Mouse (Mus musculus) heart, postnatal 36 days (tissue): Measurements from ENCODE around the gene Nupr1. TPM values are rescaled to one million over a fixed set of nuclear protein-coding genes. Genes with fewer than 3 reads are reported as not detected.

Experiments used
- DNase-seq, 2 experiments: peaks; one replicate each; pipeline ENCODE4 v3.0.0; 2021 to 2022
- intact Hi-C: fragments of 180-260 bp; cut with DNase I; formaldehyde crosslinking; loops from one replicate; pipeline ENCODE4 v1.15.1; 2025
- total RNA-seq, 2 experiments: library from RNA; stranded (reverse); gene quantifications; 2 replicates each; pipeline ENCODE4 v1.2.3; 2021

The Nupr1 gene
- total RNA-seq: 1 to 10 TPM; 7.2 to 9.9 TPM

DNA sequence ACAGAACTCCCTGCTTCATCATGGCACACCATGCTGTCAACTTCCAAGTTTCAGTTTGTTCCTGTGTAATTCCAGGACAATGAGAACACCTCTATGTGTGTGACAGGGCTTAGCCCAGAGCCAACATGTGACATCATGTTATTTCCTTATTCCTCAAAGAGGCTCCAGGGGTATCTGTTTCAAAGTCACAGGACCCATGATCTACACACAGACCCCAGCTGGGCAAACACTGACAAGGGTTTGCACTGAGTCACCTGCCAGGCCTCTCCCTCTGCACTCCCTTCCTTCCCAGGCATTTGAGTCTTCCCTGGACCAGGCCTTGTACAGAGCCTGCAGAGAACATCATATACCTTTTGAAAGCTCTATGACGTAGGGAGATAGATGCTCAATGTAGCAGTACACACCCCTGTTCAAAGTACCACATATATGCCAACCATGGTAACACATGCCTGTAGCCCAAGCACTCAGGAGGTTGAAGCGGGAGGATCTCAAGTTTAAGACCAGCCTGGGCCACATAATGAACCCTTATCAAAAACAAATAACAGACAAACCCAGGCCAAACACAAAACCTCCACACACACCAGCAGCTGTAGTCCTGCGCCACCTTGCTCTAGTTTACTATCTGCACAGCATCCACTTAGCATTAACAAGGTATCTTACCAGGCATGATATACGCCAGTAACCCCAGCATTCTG lies at the start of gene Nupr1:
Gene Nupr1 (minus strand): TSS at position 38 of the 695 bp plus-strand sequence.
- no peak for DNase-seq
- intact Hi-C loops: no loop called here

DNA sequence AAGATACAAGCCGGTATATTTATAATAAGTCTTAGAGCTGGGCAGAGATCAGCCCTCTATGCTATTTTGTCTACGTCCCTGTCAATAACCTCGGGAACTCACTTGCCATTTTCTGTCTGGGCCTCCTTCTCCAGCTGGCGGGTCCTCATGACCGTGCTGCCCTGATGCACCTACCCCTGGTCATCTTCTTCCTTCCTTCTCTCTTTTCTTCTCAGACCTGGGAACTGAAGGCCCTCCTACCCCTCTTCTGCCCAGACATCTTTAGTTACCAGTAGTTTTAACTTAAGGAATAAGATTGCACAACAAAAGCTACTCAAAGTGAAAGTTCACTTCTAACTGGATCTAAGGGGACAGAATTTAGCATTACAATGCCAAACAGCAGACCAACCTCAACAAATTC lies 49.0 kb upstream of the Nupr1 start:
- DNase-seq: no peak
- intact Hi-C loops: no loop called here

GRCm38 (mm10) chr7:126678545-126679341 lies 48.1 kb upstream of the Nupr1 start:
- DNase-seq: no peak
- intact Hi-C loops: no loop called here

- no peak for DNase-seq
- intact Hi-C loops: no loop called here
Measured at GRCm38 (mm10) chr7:126676631-126677220, 46.1 kb upstream of the Nupr1 start.

DNA sequence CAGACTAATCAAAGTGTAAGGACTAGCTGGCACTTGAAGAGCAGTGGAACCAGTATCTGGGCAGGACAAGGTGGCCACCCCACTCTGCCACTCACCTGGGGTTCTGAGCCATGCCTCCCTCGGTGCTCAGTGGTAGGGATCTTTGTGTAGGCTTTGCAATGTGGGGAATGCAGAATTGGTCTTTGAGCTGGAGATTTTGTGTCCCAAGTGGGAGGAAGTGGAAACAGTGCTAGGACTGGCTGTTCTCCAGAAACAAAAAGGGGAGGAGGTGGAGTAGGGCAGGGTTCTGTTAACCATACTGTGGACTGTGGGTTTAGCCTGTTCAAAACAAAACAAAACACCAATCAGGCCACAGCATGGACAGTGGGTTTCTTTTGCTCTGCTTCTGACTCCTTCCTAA lies 45.5 kb upstream of the Nupr1 start, which contains the start of gene Sult1a1:
Gene Sult1a1 (minus strand): TSS at position 226 of the 400 bp plus-strand sequence.
- DNase-seq: peak; percentile 72 to 80

GRCm38 (mm10) chr7:126675104-126675503 lies 44.4 kb upstream of the Nupr1 start:
- intact Hi-C loops: no loop called here
- DNase-seq: no peak

More for the DNA sequence above, 45.5 kb upstream of the Nupr1 start, which contains the start of gene Sult1a1:
- intact Hi-C loops: no loop called here

DNA sequence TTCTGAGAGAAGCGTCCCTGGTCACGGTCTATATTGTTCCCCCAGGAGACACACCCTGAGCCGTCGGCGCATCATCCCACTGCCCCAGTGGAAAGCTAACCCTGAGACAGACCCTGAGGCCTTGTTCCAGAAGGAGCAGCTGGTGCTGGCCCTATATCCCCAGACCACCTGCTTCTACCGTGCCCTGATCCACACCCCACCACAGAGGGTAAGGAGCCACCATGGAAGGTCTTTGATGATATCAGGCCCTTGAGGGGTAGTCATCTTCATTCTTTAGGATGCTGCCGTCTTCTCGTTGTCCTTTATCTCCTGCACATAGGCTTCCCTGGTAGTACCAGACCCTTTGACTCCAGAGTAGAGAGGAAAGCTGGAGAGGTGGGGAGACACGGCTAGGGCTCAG lies 41.5 kb upstream of the Nupr1 start:
- intact Hi-C loops: no loop called here
- DNase-seq: no peak

- no peak for DNase-seq
- intact Hi-C loops: no loop called here
Measured at GRCm38 (mm10) chr7:126670152-126670551, 39.5 kb upstream of the Nupr1 start.

- intact Hi-C loops: no loop called here
Measured at GRCm38 (mm10) chr7:126668452-126668851, 37.8 kb upstream of the Nupr1 start.

GRCm38 (mm10) chr7:126667495-126668090 lies 36.9 kb upstream of the Nupr1 start:
- no peak for DNase-seq
- intact Hi-C loops: no loop called here

More at GRCm38 (mm10) chr7:126668452-126668851, 37.8 kb upstream of the Nupr1 start:
- DNase-seq: no peak

DNA sequence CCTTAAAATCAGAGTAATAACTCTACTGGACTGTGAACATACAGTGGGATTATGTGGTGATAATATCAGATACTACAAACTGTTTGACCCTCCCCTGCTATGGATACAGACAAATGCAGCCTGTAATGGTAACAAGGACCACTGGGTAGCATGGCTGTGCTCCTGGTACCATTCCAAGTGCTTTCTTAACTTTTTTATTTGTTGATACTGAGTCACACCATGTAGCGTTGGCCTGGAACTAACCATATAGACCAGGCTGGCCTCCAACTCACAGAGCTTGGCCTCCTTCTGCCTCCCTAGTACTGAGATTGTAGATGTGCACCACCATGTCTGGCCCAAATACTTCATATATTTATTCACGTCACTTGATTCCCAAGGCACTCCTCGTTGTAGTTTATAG lies 34.6 kb upstream of the Nupr1 start:
- peak in 1 of 2 experiments; percentile 32 for DNase-seq
- intact Hi-C loops: no loop called here

GRCm38 (mm10) chr7:126663646-126664045 lies 33.0 kb upstream of the Nupr1 start:
- DNase-seq: no peak
- intact Hi-C loops: no loop called here

DNA sequence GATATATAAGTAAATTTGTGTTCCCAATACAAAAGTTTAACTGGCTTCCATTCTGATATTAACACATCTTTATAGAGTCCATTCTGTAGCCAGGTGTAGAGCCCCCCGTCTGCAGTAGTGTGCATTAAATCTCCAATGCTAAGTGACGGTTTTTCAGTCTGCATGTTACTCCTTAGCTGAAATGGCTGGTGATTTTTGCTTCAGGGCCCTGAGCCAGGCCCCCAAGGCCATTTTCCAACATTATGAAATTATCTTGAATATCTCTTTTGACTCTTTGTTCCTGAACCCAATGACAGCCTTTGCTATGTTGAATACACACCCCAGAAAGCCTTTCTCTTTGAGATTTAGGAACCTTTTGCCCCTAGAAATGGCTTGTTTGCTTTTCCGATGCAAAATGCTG lies 29.1 kb upstream of the Nupr1 start:
- DNase-seq: no peak
- intact Hi-C loops: no loop called here

DNA sequence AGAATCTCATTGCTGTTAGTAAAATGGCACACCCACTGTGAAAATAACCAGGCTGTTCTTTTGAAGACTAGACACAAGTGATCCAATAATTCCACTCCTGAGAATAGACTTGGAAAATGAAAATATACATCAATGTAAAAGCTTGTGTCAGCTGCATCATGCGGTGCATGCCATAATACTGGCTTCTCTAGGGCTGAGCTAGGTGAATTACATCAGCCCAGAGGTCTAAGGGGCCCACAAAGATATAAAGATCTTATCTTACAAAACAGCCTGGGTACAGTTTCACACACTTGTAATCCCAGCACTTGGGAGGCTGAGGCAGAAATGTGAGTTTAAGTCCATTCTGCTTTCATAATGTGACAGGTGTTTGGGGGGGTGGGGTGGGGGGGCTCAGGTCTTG lies 26.9 kb upstream of the Nupr1 start:
- intact Hi-C loops: no loop called here
- no peak for DNase-seq

DNA sequence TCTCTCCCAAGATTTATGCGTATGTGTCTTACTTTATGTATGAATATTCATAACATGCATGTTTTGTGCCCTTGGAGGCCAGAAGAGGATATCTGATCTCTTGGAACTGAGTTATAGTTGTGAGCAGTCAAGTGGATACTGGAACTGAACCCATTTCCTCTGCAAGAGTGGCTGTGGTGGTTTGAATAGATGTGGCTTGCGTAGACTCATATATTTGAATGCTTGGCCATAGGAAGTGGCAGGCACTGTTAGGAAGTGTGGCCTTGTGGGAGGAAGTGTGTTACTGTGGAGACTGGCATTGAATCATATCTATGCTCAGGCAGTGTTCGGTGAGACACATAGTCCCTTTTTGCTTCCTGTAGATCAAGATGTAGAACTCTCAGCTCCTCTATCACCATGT lies 25.0 kb upstream of the Nupr1 start:
- intact Hi-C loops: no loop called here
- DNase-seq: no peak

GRCm38 (mm10) chr7:126653991-126654390 lies 23.3 kb upstream of the Nupr1 start:
- no peak for DNase-seq
- intact Hi-C loops: no loop called here

DNA sequence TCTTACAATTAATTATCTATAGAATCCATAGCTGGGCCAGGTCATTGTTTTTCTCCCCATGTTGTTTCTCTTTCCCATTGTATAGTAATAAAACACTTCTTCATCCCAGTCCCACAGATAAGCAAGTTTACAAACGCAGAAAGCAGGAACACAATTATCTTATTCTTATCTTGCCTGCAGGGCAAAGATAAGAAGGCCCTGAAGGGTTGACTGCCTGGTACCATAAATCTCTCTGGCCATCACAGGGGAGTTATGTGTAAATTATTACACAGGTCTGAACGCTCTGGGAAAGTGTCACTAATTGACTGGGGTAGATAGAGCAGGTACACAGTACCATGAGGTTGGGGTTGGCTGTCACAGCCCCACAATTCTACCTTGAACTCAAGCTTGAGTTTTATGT lies 20.2 kb upstream of the Nupr1 start:
- no peak for DNase-seq
- intact Hi-C loops: no loop called here

DNA sequence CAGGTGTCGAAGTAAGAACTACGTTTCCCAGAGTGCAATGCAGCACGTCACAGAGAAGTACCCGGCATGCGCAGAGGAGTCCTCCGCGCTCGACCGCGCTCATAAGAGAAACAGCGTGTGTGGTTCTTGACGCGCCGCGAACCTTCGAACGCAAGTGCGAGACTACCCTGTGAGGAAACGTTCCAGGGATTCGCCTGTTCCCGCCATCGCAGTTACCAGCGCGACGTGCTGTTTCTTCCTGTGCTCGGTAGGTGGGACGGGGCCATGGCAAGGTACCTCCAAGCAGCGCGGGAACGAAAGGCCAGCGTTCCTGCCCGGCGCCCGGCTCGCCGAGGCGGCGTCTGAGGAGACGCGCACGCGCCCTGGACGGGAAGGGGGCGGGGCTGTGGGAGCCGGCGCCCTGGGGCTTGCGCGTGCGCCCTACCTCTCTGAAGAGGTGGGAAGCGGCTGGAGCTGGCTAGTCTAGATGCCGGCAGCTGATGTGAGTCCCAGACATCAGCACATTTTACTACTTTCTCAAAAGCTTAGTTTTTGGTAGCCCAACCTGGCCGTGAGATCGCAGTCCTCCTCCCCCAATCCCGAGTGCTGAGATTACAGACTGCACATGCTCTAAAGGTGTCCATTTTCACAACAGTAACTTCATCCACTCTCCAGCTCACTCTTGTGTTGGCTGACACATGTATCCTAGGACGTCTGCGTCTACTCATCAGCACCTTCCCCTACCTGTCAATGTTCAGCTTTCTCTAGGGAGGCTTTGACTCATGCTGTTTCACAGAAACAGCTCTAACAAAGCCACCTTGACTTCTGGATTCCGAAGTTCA lies 18.8 kb upstream of the Nupr1 start, which contains the start of gene Sgf29:
Gene Sgf29 (plus strand): TSS at position 79 of the 821 bp plus-strand sequence.
- intact Hi-C loops: loop anchor here (5.0 kb wide), 1 partner anchor 108 kb away; the partner anchor contains the start of gene Mapk3
- peak; percentile 93 to 98 for DNase-seq

- no peak for DNase-seq
- intact Hi-C loops: loop anchor here (5.0 kb wide), 1 partner anchor 109 kb away; the partner anchor contains the start of gene Mapk3
Measured at GRCm38 (mm10) chr7:126648486-126648885, 17.8 kb upstream of the Nupr1 start.

GRCm38 (mm10) chr7:126645708-126646107 lies 15.0 kb upstream of the Nupr1 start:
- no peak for DNase-seq
- intact Hi-C loops: loop anchor here (5.0 kb wide), 1 partner anchor 112 kb away; the partner anchor contains the start of gene Mapk3
